In the genomic region with DNA sequence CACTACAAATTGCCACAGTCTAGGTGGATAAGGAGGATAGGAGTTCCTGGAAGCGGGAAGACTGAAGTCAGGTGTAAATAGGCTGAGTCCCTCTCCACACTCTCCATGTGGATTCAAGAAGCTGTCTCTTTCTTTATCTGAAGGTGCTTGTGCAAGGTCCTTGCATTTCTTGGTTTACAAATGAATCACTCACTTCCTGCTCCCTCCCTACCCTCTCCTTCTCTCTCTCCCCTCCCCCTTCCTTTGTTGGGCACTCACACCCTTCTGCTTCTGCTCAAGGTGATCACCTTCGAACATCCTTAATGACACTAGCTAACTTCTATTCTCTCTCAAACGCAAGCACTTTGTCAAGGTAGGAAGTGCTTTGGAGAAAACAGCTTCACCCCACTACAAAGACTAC, we compare ENCODE assay signal across 23 mouse cellular contexts.
A peak's percentile ranks its signal among the peaks of the same experiment; 100 is the strongest.
DNase-seq lines count a peak whose midpoint lies in the region; ATAC-seq and TF ChIP-seq lines count a peak whose summit lies in the region.
"Had no signal": no experiment of that assay in that cellular context is flagged by ENCODE, and none has a peak within 500 bp of the region (broad histone marks: within the 10 kb centered on the region; RNA-seq: fewer than 3 reads in every experiment).

No protein-coding gene starts in this region.

- H3K4me3 ChIP-seq in lung, postnatal 0 days (ENCODE audit: low read depth, low read length), result no peak overlapping the region
- H3K4me3 ChIP-seq in intestine, postnatal 0 days (ENCODE audit: low read depth, low read length), result no peak overlapping the region
- H3K4me3 ChIP-seq in hindbrain, postnatal 0 days (ENCODE audit: low read length), result no peak overlapping the region
- H3K4me3 ChIP-seq: embryonic facial prominence, embryonic 13.5 days; forebrain, embryonic 12.5 days; gastrocnemius, adult 2 months; heart, embryonic 13.5 days; hindbrain, embryonic 15.5 days had no signal

- TF ChIP-seq CTCF in lung, postnatal 0 days (IDR thresholded peaks at IDR 0.05), result no peak
- no peak for TF ChIP-seq CTCF in intestine, postnatal 0 days (IDR thresholded peaks at IDR 0.05; ENCODE audit: low read depth)
- TF ChIP-seq CTCF in hindbrain, postnatal 0 days (IDR thresholded peaks at IDR 0.05; ENCODE audit: low read depth), result no peak

- no peak overlapping the region for H3K27ac ChIP-seq in lung, postnatal 0 days (ENCODE audit: low read length)
- no peak overlapping the region for H3K27ac ChIP-seq in intestine, postnatal 0 days (ENCODE audit: low read depth, low read length)
- no peak overlapping the region for H3K27ac ChIP-seq in hindbrain, postnatal 0 days
- H3K27ac ChIP-seq: embryonic facial prominence, embryonic 13.5 days; forebrain, embryonic 12.5 days; gastrocnemius, adult 2 months; heart, embryonic 13.5 days; hindbrain, embryonic 15.5 days had no signal

- no peak overlapping the region for H3K4me2 ChIP-seq in lung, postnatal 0 days (replicated peaks; ENCODE audit: low read depth, low read length)
- no peak overlapping the region for H3K4me2 ChIP-seq in intestine, postnatal 0 days (replicated peaks; ENCODE audit: low read depth)
- H3K4me2 ChIP-seq in hindbrain, postnatal 0 days (ENCODE audit: low read depth, low read length), result no peak overlapping the region
- H3K4me2 ChIP-seq: embryonic facial prominence, embryonic 13.5 days; forebrain, embryonic 12.5 days; heart, embryonic 13.5 days; hindbrain, embryonic 15.5 days had no signal

- no peak overlapping the region for H3K9ac ChIP-seq in lung, postnatal 0 days (replicated peaks; ENCODE audit: low read depth)
- no peak overlapping the region for H3K9ac ChIP-seq in intestine, postnatal 0 days (ENCODE audit: low read depth, low read length)
- H3K9ac ChIP-seq in hindbrain, postnatal 0 days (replicated peaks; ENCODE audit: low read length), result no peak overlapping the region
- H3K9ac ChIP-seq: embryonic facial prominence, embryonic 13.5 days; forebrain, embryonic 12.5 days; heart, embryonic 13.5 days; hindbrain, embryonic 15.5 days had no signal

- peak; percentile 30; the same call in 1 of the 2 replicates for ATAC-seq in lung, postnatal 0 days
- peak; percentile 50; the same call in 1 of the 2 replicates for ATAC-seq in intestine, postnatal 0 days
- ATAC-seq in hindbrain, postnatal 0 days, result no peak
- ATAC-seq: forebrain, embryonic 16.5 days; inflammation-experienced regulatory T-cells, adult 6 months; Patski had no signal

- WGBS in lung, postnatal 0 days, result 44% methylated on average over 3 of the region's 3 CpGs
- 31% methylated on average over 3 of the region's 3 CpGs for WGBS in intestine, postnatal 0 days
- WGBS in hindbrain, postnatal 0 days, result 86% methylated on average over 3 of the region's 3 CpGs

- H3K4me1 ChIP-seq in lung, postnatal 0 days (ENCODE audit: insufficient read depth, low read depth, low read length), result peaks cover 8% of the 10 kb centered on the region; the same call in 1 of the 2 replicates
- 0 out of 2 replicates have a peak, but pooled peaks cover 3% of the 10 kb centered on the region for H3K4me1 ChIP-seq in intestine, postnatal 0 days (replicated peaks; ENCODE audit: control insufficient read depth, insufficient read depth, low read length)
- H3K4me1 ChIP-seq in hindbrain, postnatal 0 days (ENCODE audit: insufficient read depth, low read length), result no peaks in the 10 kb centered on the region
- H3K4me1 ChIP-seq: forebrain, embryonic 12.5 days; hindbrain, embryonic 15.5 days had no signal

- no peaks in the 10 kb centered on the region for H3K9me3 ChIP-seq in lung, postnatal 0 days (ENCODE audit: low read length)
- no peaks in the 10 kb centered on the region for H3K9me3 ChIP-seq in intestine, postnatal 0 days (ENCODE audit: control insufficient read depth)
- no peaks in the 10 kb centered on the region for H3K9me3 ChIP-seq in hindbrain, postnatal 0 days (ENCODE audit: low read length)
- H3K9me3 ChIP-seq: embryonic facial prominence, embryonic 13.5 days; forebrain, embryonic 12.5 days; heart, embryonic 13.5 days; hindbrain, embryonic 15.5 days had no signal

- DNase-seq in lung, postnatal 0 days (ENCODE audit: low spot score), result peak; percentile 44
- no peak for DNase-seq in lung, postnatal 25 days (ENCODE audit: low spot score)
- DNase-seq in R1 (ENCODE audit: low read depth, low spot score), result peak; percentile 75
- peak; percentile 42 for DNase-seq in yolk sac, embryonic 10.5 days (ENCODE audit: low spot score)
- no peak for DNase-seq in hindbrain, postnatal 0 days (ENCODE audit: low spot score)
- no peak for DNase-seq in thymus, postnatal 25 days
- no peak for DNase-seq in left cerebral cortex, postnatal 36 days (ENCODE audit: low spot score in 2 of 2)
- DNase-seq: adrenal gland, postnatal 10 days; cerebellum, adult 11-12 months; cerebellum, adult 9-11 months; cerebellum, postnatal 36 days; gastrocnemius, adult 2 months; gastrocnemius, postnatal 25 days; heart, postnatal 36 days had no signal

- H3K27me3 ChIP-seq in lung, postnatal 0 days (replicated peaks; ENCODE audit: insufficient read depth, low read length), result no peaks in the 10 kb centered on the region
- H3K27me3 ChIP-seq in intestine, postnatal 0 days (replicated peaks; ENCODE audit: control insufficient read depth, insufficient read depth, low read length), result no peaks in the 10 kb centered on the region
- no peaks in the 10 kb centered on the region for H3K27me3 ChIP-seq in hindbrain, postnatal 0 days (ENCODE audit: insufficient read depth, low read length)
- H3K27me3 ChIP-seq: CH12.LX; embryonic facial prominence, embryonic 13.5 days; forebrain, embryonic 12.5 days; heart, embryonic 13.5 days; hindbrain, embryonic 15.5 days; Patski had no signal

- TF ChIP-seq EP300 in lung, postnatal 0 days (IDR thresholded peaks at IDR 0.05), result no peak

- 0 out of 2 replicates have a peak, but pooled peaks cover 6% of the 10 kb centered on the region for H3K36me3 ChIP-seq in lung, postnatal 0 days (ENCODE audit: insufficient read depth, low read length)
- H3K36me3 ChIP-seq in intestine, postnatal 0 days (ENCODE audit: control insufficient read depth, insufficient read depth), result peaks cover 18% of the 10 kb centered on the region; the same call in 1 of the 2 replicates
- H3K36me3 ChIP-seq in hindbrain, postnatal 0 days (ENCODE audit: insufficient read depth, low read length), result no peaks in the 10 kb centered on the region; the same call in 1 of the 2 replicates

- intact Hi-C loops in left cerebral cortex, postnatal 36 days (cut with DNase I), result no loop called here

Comparison
In these comparisons a context has a peak if more than half of its experiments do, and no peak if none do; other contexts are left out.
1. DNase-seq: peak in lung, postnatal 0 days (single experiment), R1 (single experiment) and yolk sac, embryonic 10.5 days (single experiment); none in lung, postnatal 25 days (single experiment), hindbrain, postnatal 0 days (single experiment), thymus, postnatal 25 days (single experiment) and left cerebral cortex, postnatal 36 days (0 of 2).